Mouse (Mus musculus) neural tube, embryonic 13.5 days (tissue): ENCODE data around the gene Fignl1. TPM values are rescaled to one million over a fixed set of nuclear protein-coding genes. Genes with fewer than 3 reads are reported as not detected.

Source experiments
- ATAC-seq: fragments of 200-750 bp; cut with Nextera tagmentation; 2 replicates; pipeline ENCODE4 v1.8.0; 2017; ENCODE audit warnings: low read depth, mild to moderate bottlenecking, moderate TSS enrichment, moderate library complexity
- H3K27ac ChIP-seq: fragments of 300-500 bp; sonication (generic); replicated peaks from 2 replicates; pipeline ENCODE4 v1.5.1; 2015; ENCODE audit warnings: moderate library complexity, mild to moderate bottlenecking, inconsistent platforms
- H3K27me3 ChIP-seq: fragments of 300-500 bp; sonication (generic); 2 replicates; pipeline ENCODE4 v1.6.1; 2015; ENCODE audit warnings: mild to moderate bottlenecking, inconsistent platforms
- H3K36me3 ChIP-seq: fragments of 300-500 bp; sonication (generic); 2 replicates; pipeline ENCODE4 v1.6.1; 2015; ENCODE audit warnings: mild to moderate bottlenecking, inconsistent platforms
- H3K4me1 ChIP-seq: fragments of 300-500 bp; sonication (generic); replicated peaks from 2 replicates; pipeline ENCODE4 v1.6.1; 2015; ENCODE audit warnings: inconsistent platforms
- H3K4me2 ChIP-seq: fragments of 300-500 bp; sonication (generic); 2 replicates; pipeline ENCODE4 v1.6.1; 2015; ENCODE audit warnings: inconsistent platforms, mild to moderate bottlenecking, moderate library complexity
- H3K4me3 ChIP-seq: fragments of 300-500 bp; sonication (generic); 2 replicates; pipeline ENCODE4 v1.5.1; 2015; ENCODE audit warnings: mild to moderate bottlenecking, inconsistent platforms
- H3K9ac ChIP-seq: fragments of 300-500 bp; sonication (generic); 2 replicates; pipeline ENCODE4 v1.6.1; 2015; ENCODE audit warnings: moderate library complexity, mild to moderate bottlenecking, inconsistent platforms
- H3K9me3 ChIP-seq: fragments of 300-500 bp; sonication (generic); 2 replicates; pipeline ENCODE4 v1.6.1; 2016; ENCODE audit warnings: inconsistent platforms
- WGBS: fragments of 180-500 bp; shearing (Covaris S2); methylation state at CpG from one replicate; pipeline ENCODE4 v1.1.7; 2015; 5-methylcytosine and 5-hydroxymethylcytosine counted together
- polyA plus RNA-seq: library from polyadenylated mRNA; unstranded; fragments of >200 nt; fragmentation: Nextera tagmentation; extraction: Ambion mirVana; gene quantifications from 2 replicates; pipeline ENCODE4 v1.2.1, GENCODE M21; 2015

Gene Fignl1
- polyA plus RNA-seq, 1 experiment from 2014 or later, result 13.5 TPM

DNA sequence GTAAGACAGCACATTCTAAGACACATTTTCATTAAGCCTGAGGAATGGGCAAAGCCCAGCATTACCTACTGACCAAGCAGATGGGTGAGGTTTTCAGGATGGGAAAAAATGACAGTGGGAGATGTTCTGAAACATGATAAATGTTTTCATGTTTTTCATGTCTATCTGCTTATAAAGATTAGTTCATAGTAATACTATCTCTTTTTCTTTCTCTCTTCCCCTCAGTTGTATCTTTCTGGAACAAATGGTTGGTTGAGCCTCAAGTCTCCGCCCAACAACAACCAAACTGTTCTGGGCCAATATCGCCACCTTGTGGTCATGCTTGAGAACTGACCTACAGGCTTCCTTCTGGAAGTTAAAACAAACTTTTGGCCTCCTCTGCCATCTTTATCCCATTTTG is 66.1 kb downstream of the Fignl1 start:
- H3K36me3 ChIP-seq, result no peaks in the 10 kb centered on the region
- H3K4me1 ChIP-seq, result no peaks in the 10 kb centered on the region
- no peak overlapping the region for H3K4me2 ChIP-seq
- H3K27me3 ChIP-seq, result no peaks in the 10 kb centered on the region
- 34% methylated on average over 2 of the region's 2 CpGs for WGBS
- no peaks in the 10 kb centered on the region for H3K9me3 ChIP-seq
- H3K4me3 ChIP-seq, result no peak overlapping the region
- no peak for ATAC-seq
- no peak overlapping the region for H3K27ac ChIP-seq
- no peak overlapping the region for H3K9ac ChIP-seq

DNA sequence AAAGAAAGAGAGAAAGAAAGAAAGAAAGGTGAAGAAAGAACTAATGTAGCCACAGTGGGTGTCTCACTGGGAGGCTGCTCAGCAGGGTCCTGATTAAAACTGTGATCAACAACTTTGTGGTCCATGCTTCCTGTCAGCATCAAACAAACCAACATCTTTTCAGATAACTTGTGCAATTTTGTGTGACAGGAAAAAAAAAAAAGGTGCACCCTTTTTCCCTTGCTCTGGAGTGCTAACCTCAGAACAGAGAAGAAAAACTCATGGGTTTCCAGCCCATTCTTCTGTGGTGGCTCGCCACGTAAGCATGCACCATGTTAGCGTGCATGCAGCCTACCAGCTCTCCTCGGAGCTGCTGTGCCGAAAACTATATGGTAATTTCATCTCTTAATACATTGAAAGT is 67.2 kb downstream of the Fignl1 start:
- H3K4me2 ChIP-seq, result no peak overlapping the region
- no peaks in the 10 kb centered on the region for H3K27me3 ChIP-seq
- H3K36me3 ChIP-seq, result no peaks in the 10 kb centered on the region
- H3K27ac ChIP-seq, result no peak overlapping the region
- no peak for ATAC-seq
- no peaks in the 10 kb centered on the region for H3K9me3 ChIP-seq
- H3K9ac ChIP-seq, result no peak overlapping the region
- 93% methylated on average over 5 of the region's 5 CpGs for WGBS
- no peaks in the 10 kb centered on the region for H3K4me1 ChIP-seq
- H3K4me3 ChIP-seq, result no peak overlapping the region

DNA sequence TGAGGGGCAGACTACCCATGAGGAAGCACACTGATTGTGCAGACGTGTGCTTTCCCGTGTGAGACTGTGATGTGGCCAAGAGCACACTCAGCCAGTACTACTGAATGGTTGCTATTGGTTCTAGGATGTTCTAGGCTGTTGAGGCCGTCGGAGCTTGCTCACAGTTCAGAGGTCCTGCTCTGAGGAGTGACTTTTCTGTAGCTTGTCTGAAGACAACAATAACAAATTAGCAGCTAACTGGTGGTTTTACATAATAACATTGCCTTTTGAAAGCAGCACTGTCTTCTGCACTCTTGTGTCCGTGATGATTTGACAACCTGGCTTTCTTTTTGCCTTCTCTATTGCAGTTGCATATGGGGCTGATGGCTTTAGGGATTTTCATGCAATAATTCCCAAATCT is 68.2 kb downstream of the Fignl1 start:
- ATAC-seq, result no peak
- whole genome bisulfite sequencing, result 84% methylated on average over 5 of the region's 5 CpGs
- Histone ChIP-seq H3K4me1 (no peaks in the 10 kb centered on the region), H3K27me3 (no peaks in the 10 kb centered on the region), H3K9me3 (no peaks in the 10 kb centered on the region), H3K36me3 (no peaks in the 10 kb centered on the region), H3K4me2 (no peak overlapping the region), H3K27ac (no peak overlapping the region), H3K9ac (no peak overlapping the region), H3K4me3 (no peak overlapping the region)

DNA sequence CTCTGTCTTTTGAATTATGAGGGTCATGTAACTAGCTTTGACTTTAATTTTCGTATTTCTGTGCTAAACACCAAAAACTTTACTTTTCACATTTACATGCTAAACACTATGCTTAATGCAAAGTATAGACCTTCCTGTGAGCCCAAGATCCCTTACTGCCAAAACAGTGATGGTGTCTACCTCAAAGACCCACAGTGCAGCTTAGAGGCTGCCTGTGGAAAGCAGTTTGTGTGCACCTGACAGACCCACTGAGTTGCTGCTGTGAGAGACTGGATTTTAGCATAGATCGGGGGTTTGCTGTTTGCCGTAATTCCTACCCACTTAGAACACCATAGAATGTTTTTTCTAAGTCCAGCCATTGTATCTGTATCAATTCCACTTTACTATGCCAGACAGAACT is 69.7 kb downstream of the Fignl1 start:
- no peak for ATAC-seq
- Histone ChIP-seq H3K9me3 (no peaks in the 10 kb centered on the region), H3K4me1 (no peaks in the 10 kb centered on the region), H3K4me2 (no peak overlapping the region), H3K36me3 (no peaks in the 10 kb centered on the region), H3K27ac (no peak overlapping the region), H3K9ac (no peak overlapping the region), H3K27me3 (no peaks in the 10 kb centered on the region), H3K4me3 (no peak overlapping the region)
- 95% methylated on average over 3 of the region's 3 CpGs for WGBS

DNA sequence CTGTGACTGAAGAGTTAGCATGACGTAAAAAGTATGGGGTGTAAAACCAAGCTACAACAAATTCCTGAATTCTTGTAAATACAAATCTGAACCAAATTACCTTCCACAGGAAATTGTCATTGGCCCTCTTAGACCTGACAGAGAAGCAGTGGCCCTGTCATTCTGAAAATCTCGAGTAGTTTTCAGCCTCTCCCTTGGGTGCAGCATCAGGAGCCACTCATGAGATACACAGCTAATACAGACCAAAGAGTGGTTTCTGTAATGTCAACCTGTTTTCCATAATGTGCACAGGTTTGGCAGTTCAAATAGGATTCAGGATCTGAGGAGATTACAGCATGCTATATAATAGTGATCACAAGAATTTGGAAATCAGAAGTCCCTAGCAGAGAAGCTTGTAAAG is 71.2 kb downstream of the Fignl1 start:
- H3K9ac ChIP-seq, result no peak overlapping the region
- H3K4me2 ChIP-seq, result no peak overlapping the region
- H3K36me3 ChIP-seq, result no peaks in the 10 kb centered on the region
- ATAC-seq, result no peak
- no peaks in the 10 kb centered on the region for H3K9me3 ChIP-seq
- H3K4me1 ChIP-seq, result no peaks in the 10 kb centered on the region
- no peaks in the 10 kb centered on the region for H3K27me3 ChIP-seq
- no peak overlapping the region for H3K4me3 ChIP-seq
- H3K27ac ChIP-seq, result no peak overlapping the region
- 73% methylated on average over 2 of the region's 2 CpGs for WGBS

Other genes starting within 250 kb of the Fignl1 start
- not detected in 2 replicates for gene 4930512M02Rik, start 181.1 kb downstream of the Fignl1 start, polyA plus RNA-seq
- gene Ikzf1, start 124.0 kb downstream of the Fignl1 start, polyA plus RNA-seq, result 0.38 and 0.83 TPM in 2 replicates
- gene Ddc, start 89.2 kb upstream of the Fignl1 start, polyA plus RNA-seq, result 3.3 and 6.5 TPM in 2 replicates
- 133 and 154 TPM in 2 replicates for gene Grb10, start 229.7 kb upstream of the Fignl1 start, polyA plus RNA-seq